Mouse (Mus musculus): ENCODE data around the gene Becn1. TPM values are rescaled to one million over a fixed set of nuclear protein-coding genes. Genes with fewer than 3 reads are reported as not detected.
"Not testable (repeated sequence)": the region's sequence is repeated elsewhere in the genome, so short reads cannot be mapped to it uniquely, and the experiment has no call there.

Becn1 gene
- polyA plus RNA-seq, 1 experiment from 2014 or later = 143 TPM

DNA sequence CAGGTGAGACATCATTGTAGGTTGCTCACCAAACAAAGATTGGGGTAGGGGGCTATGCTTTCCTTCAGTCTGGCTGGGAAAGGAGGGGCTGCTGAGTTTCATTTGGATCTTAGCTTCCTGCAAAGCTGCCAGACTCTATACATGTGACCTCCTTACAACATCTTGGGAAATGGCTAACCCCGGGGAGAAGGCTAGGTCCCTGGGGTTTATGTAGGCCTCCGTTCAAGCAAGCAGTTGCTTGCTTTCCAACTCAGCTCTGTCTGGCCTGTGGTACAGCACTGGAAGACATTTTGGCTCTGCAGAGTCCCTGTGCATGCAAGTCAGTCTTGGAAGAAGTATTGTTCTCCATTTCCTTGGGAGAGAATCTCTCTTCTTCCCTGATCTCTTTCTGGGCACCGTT is 30.5 kb upstream of the Becn1 start:
- no peak for ATAC-seq (ENCODE audit: insufficient number of reproducible peaks, low FRiP score, low TSS enrichment, low read depth)
- WGBS = 60% methylated on average over 3 of the region's 3 CpGs
- no peak overlapping the region for H3K9ac ChIP-seq
- H3K4me1 ChIP-seq = peaks cover 23% of the 10 kb centered on the region
- no peak overlapping the region for H3K4me3 ChIP-seq (replicated peaks)
- no peaks in the 10 kb centered on the region for H3K36me3 ChIP-seq
- H3K27me3 ChIP-seq = no peaks in the 10 kb centered on the region
- H3K27ac ChIP-seq (replicated peaks) = no peak overlapping the region
- H3K4me2 ChIP-seq (replicated peaks) = no peak overlapping the region
- H3K9me3 ChIP-seq (replicated peaks) = no peaks in the 10 kb centered on the region

DNA sequence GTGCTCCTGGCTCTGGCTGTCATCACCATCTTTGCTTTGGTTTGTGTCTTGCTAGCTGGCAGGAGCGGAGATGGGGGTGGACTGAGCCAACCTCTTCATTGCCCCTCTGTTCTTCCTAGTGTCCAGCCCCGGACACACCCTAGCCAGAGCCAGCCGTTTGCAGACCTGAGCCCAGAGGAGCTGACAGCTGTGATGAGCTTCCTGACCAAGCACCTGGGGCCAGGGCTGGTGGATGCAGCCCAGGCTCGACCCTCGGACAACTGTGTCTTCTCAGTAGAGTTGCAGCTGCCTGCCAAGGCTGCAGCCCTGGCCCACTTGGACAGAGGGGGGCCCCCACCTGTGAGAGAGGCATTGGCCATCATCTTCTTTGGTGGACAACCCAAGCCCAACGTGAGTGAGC is 28.9 kb upstream of the Becn1 start:
- 75% methylated on average over 6 of the region's 6 CpGs for WGBS

DNA sequence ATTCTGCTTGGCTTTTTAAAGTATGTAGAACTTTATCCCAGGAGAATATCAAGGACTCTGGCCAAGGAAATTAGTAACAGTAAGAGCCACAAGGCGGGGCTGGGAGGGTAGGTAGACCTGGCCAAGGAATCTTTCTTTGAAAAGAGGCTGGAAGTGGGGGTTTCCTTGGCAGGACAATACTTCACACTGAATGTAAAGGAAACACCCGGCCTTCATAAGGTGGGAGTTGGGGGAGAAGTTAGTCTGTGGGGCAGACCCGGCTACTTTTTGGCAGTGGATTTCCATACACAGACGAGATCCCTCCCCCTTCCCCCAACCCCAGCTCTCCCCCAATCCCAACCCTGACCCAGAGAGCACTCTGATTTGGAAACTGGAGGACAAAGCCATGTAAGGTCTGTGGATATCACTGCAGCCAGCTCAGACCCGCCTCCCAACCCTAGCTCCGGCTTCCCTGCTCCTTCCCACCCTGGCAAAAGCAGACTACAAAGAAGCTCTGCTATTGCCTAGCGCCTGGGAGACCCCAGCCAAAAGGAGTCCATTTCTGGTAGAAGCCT is 28.4 kb upstream of the Becn1 start, which contains the start of gene Aoc3:
Aoc3 (plus strand) TSS at position 235 of the 554 bp plus-strand sequence.
- Histone ChIP-seq H3K27me3 (no peaks in the 10 kb centered on the region), H3K36me3 (peaks cover 7% of the 10 kb centered on the region), H3K27ac (replicated peaks) (peak within 1 kb of the TSS; percentile 55; the same call in 1 of the 2 replicates), H3K4me2 (replicated peaks) (no peak within 1 kb of the TSS; the same call in 1 of the 2 replicates), H3K4me3 (replicated peaks) (no peak within 1 kb of the TSS), H3K9me3 (replicated peaks) (no peaks in the 10 kb centered on the region), H3K4me1 (peaks cover 18% of the 10 kb centered on the region; the same call in 1 of the 2 replicates), H3K9ac (no peak within 1 kb of the TSS)
- peak; percentile 58 for ATAC-seq (ENCODE audit: insufficient number of reproducible peaks, low FRiP score, low TSS enrichment, low read depth)
- 61% methylated on average over 7 of the region's 7 CpGs for WGBS

More for the DNA sequence above, 28.9 kb upstream of the Becn1 start:
- not testable (repeated sequence) for H3K9me3 ChIP-seq (replicated peaks); H3K9ac ChIP-seq; H3K36me3 ChIP-seq; H3K4me2 ChIP-seq (replicated peaks); H3K27me3 ChIP-seq; H3K4me3 ChIP-seq (replicated peaks); ATAC-seq (ENCODE audit: insufficient number of reproducible peaks, low FRiP score, low TSS enrichment, low read depth)
- H3K4me1 ChIP-seq = peaks cover 18% of the 10 kb centered on the region; the same call in 1 of the 2 replicates
- peak overlapping the region; percentile 55; the same call in 1 of the 2 replicates for H3K27ac ChIP-seq (replicated peaks)

DNA sequence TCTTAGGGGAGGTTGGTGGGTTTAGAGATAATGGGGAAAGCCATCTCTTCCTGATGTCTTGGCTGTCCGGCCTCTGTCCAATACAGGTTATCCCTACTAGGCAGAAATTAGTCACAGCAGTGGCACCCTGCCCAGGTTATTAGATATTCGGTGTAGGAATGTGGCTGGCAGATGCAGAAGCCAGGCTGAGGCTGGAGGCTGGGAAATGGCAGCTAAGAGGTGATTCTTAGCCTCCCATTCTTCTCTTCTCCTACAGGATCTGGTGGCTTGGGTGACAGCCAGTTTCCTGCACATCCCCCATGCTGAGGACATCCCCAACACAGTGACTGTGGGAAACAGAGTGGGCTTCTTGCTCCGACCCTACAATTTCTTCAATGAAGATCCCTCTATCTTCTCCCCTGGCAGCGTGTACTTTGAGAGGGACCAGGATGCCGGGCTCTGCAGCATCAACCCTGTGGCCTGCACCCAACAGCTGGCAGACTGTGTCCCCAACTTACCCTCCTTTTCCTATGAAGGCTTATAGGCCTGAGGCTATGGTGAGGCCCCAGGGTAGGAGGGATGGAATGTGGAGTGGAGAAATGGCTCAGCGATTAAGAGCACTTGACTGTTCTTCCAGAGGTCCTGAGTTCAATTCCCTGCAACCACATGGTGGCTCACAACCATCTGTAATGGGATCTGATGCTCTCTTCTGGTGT is 27.0 kb upstream of the Becn1 start:
- Histone ChIP-seq H3K27me3 (no peaks in the 10 kb centered on the region), H3K9ac (no peak overlapping the region), H3K4me2 (replicated peaks) (no peak overlapping the region), H3K4me3 (replicated peaks) (no peak overlapping the region), H3K27ac (replicated peaks) (peak overlapping the region; percentile 5; the same call in 1 of the 2 replicates), H3K36me3 (peaks cover 20% of the 10 kb centered on the region), H3K9me3 (replicated peaks) (no peaks in the 10 kb centered on the region), H3K4me1 (peaks cover 18% of the 10 kb centered on the region; the same call in 1 of the 2 replicates)
- ATAC-seq (ENCODE audit: insufficient number of reproducible peaks, low FRiP score, low TSS enrichment, low read depth) = no peak
- 61% methylated on average over 6 of the region's 6 CpGs for WGBS

DNA sequence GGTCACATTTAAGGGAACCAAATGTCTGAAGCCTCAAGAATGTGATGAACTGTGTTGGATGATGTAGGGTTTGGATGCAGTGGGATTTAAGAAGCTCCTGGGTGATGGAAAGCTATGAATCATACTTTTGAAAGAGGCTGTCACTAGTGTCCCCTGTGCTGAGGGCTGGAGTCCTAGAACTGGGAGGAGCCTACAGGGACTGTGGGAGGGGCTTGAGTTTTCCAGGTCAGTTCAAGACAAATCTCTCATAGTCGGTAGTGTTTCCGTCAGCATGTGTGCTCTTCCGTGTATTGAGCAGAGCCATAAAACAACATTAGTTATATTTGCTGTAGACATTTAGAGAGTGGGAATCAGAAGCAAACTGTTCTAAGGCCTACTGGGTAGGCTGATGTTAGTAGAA is 25.2 kb upstream of the Becn1 start:
- no peak for ATAC-seq (ENCODE audit: insufficient number of reproducible peaks, low FRiP score, low TSS enrichment, low read depth)
- peaks cover 38% of the 10 kb centered on the region for H3K36me3 ChIP-seq
- no peak overlapping the region for H3K4me2 ChIP-seq (replicated peaks)
- H3K9ac ChIP-seq = no peak overlapping the region
- H3K9me3 ChIP-seq (replicated peaks) = no peaks in the 10 kb centered on the region
- 48% methylated on average over 3 of the region's 3 CpGs for WGBS
- H3K4me3 ChIP-seq (replicated peaks) = no peak overlapping the region
- no peaks in the 10 kb centered on the region for H3K27me3 ChIP-seq
- no peak overlapping the region for H3K27ac ChIP-seq (replicated peaks)
- H3K4me1 ChIP-seq = peaks cover 18% of the 10 kb centered on the region; the same call in 1 of the 2 replicates

DNA sequence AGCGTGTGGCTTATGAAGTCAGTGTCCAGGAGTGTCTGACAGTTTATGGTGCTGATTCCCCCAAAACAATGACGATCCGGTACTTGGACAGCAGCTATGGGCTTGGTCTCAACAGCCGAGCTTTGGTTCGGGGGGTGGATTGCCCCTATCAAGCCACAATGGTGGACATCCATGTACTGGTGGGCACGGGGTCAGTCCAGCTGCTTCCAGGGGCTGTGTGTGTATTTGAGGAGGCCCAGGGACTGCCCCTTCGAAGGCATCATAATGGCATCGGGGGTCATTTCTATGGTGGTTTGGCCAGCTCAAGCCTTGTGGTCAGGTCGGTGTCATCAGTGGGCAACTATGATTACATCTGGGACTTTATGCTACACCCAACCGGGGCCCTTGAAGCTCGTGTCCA is 24.1 kb upstream of the Becn1 start:
- Histone ChIP-seq H3K4me2 (replicated peaks) (no peak overlapping the region), H3K9ac (no peak overlapping the region), H3K4me3 (replicated peaks) (no peak overlapping the region), H3K27ac (replicated peaks) (no peak overlapping the region), H3K9me3 (replicated peaks) (no peaks in the 10 kb centered on the region), H3K36me3 (peaks cover 50% of the 10 kb centered on the region), H3K27me3 (no peaks in the 10 kb centered on the region), H3K4me1 (peaks cover 16% of the 10 kb centered on the region; the same call in 1 of the 2 replicates)
- 85% methylated on average over 11 of the region's 11 CpGs for WGBS
- no peak for ATAC-seq (ENCODE audit: insufficient number of reproducible peaks, low FRiP score, low TSS enrichment, low read depth)

DNA sequence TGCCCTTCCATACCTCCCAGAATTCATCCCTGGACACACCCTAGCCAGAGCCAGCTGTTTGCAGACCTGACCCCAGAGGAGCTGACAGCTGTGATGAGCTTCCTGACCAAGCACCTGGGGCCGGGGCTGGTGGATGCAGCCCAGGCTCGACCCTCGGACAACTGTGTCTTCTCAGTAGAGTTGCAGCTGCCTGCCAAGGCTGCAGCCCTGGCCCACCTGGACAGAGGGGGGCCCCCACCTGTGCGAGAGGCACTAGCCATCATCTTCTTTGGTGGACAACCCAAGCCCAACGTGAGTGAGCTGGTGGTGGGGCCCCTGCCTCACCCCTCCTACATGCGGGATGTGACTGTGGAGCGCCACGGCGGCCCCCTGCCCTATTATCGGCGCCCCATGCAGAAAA is 23.1 kb upstream of the Becn1 start:
- not testable (repeated sequence) for H3K4me2 ChIP-seq (replicated peaks); H3K4me3 ChIP-seq (replicated peaks); H3K27me3 ChIP-seq; ATAC-seq (ENCODE audit: insufficient number of reproducible peaks, low FRiP score, low TSS enrichment, low read depth); H3K9me3 ChIP-seq (replicated peaks); H3K27ac ChIP-seq (replicated peaks); H3K9ac ChIP-seq
- Histone ChIP-seq H3K4me1 (peaks cover 12% of the 10 kb centered on the region; the same call in 1 of the 2 replicates), H3K36me3 (peaks cover 59% of the 10 kb centered on the region)
- 90% methylated on average over 11 of the region's 11 CpGs for WGBS

DNA sequence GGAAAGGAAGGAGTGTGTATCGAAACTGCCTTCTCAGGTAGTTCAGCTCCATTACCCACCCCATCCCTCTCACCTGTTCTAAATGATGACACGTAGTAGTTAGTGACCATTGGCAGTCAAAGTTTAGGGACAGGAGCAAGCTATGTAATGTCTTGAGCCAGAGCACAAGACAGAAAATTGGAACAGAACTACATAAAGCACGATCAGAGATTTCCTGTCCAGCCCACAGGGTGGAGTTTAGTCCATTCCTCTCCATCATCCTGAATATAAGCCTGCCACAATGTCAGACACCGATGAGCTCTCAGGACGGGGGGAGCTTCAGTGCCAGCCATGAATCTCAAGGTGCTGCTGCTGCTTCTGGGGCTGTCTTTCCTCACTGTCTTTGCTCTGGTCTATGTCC is 22.7 kb upstream of the Becn1 start, which contains the start of gene Aoc2:
Aoc2 (plus strand) TSS at position 301 of the 400 bp plus-strand sequence.
- Histone ChIP-seq H3K36me3 (peaks cover 64% of the 10 kb centered on the region), H3K4me2 (replicated peaks) (no peak within 1 kb of the TSS), H3K9ac (no peak within 1 kb of the TSS), H3K27me3 (no peaks in the 10 kb centered on the region), H3K9me3 (replicated peaks) (no peaks in the 10 kb centered on the region), H3K27ac (replicated peaks) (no peak within 1 kb of the TSS), H3K4me1 (peaks cover 12% of the 10 kb centered on the region; the same call in 1 of the 2 replicates), H3K4me3 (replicated peaks) (no peak within 1 kb of the TSS)
- WGBS = 93% methylated on average over 5 of the region's 5 CpGs
- ATAC-seq (ENCODE audit: insufficient number of reproducible peaks, low FRiP score, low TSS enrichment, low read depth) = no peak

DNA sequence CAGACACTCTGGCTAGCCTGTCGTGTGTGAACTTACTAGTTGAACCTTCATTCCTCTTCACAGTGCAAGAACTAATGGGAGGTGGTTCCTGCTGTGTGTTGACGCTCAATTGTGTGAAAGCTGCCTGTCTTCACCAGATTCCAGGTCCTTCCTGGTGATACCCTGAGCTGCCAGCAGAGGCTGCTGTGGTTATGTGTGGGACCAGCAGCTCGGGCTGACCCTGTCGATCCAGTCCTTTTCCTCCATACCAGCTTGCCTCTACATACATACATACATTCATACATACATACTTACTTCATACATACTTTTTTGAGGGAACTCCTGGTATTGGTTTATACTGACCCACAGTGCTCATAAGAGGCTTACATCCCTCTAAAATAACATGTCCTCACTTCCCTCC is 21.5 kb upstream of the Becn1 start:
- H3K27me3 ChIP-seq = no peaks in the 10 kb centered on the region
- H3K9ac ChIP-seq = no peak overlapping the region
- no peak for ATAC-seq (ENCODE audit: insufficient number of reproducible peaks, low FRiP score, low TSS enrichment, low read depth)
- no peaks in the 10 kb centered on the region for H3K9me3 ChIP-seq (replicated peaks)
- no peak overlapping the region for H3K27ac ChIP-seq (replicated peaks)
- H3K4me3 ChIP-seq (replicated peaks) = no peak overlapping the region
- 9% methylated on average over 4 of the region's 4 CpGs for WGBS
- no peak overlapping the region for H3K4me2 ChIP-seq (replicated peaks)
- peaks cover 75% of the 10 kb centered on the region for H3K36me3 ChIP-seq
- peaks cover 5% of the 10 kb centered on the region; the same call in 1 of the 2 replicates for H3K4me1 ChIP-seq

DNA sequence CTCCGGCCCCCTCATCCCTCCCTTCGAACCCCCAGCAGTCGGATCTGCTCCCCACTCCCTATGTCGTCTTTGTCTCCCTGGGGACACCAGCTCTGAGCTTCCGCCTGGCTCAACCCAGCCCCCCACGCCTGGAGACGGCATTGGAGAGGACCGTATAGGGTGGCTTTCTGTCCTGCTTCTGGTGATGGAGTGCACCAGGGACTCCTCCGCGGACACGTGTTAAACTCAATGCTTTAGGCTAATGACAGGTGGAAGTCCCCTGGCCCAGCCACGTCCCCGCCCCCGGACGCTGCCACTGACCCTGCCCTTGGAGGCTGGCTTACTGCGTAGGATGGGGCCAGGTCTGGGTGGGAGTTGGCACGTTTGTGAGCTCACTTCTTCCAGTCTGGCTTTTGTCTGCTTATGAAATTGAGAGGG is 14.4 kb upstream of the Becn1 start:
- H3K4me1 ChIP-seq = peaks cover 15% of the 10 kb centered on the region
- no peaks in the 10 kb centered on the region for H3K27me3 ChIP-seq
- H3K36me3 ChIP-seq = peaks cover 38% of the 10 kb centered on the region
- no peaks in the 10 kb centered on the region for H3K9me3 ChIP-seq (replicated peaks)
- peak overlapping the region; percentile 74 for H3K27ac ChIP-seq (replicated peaks)
- peak overlapping the region; percentile 93 for H3K4me2 ChIP-seq (replicated peaks)
- peak; percentile 31 for ATAC-seq (ENCODE audit: insufficient number of reproducible peaks, low FRiP score, low TSS enrichment, low read depth)
- H3K9ac ChIP-seq = peak overlapping the region; percentile 89
- under 1% methylated on average over 17 of the region's 17 CpGs for WGBS
- peak overlapping the region; percentile 95 for H3K4me3 ChIP-seq (replicated peaks)

DNA sequence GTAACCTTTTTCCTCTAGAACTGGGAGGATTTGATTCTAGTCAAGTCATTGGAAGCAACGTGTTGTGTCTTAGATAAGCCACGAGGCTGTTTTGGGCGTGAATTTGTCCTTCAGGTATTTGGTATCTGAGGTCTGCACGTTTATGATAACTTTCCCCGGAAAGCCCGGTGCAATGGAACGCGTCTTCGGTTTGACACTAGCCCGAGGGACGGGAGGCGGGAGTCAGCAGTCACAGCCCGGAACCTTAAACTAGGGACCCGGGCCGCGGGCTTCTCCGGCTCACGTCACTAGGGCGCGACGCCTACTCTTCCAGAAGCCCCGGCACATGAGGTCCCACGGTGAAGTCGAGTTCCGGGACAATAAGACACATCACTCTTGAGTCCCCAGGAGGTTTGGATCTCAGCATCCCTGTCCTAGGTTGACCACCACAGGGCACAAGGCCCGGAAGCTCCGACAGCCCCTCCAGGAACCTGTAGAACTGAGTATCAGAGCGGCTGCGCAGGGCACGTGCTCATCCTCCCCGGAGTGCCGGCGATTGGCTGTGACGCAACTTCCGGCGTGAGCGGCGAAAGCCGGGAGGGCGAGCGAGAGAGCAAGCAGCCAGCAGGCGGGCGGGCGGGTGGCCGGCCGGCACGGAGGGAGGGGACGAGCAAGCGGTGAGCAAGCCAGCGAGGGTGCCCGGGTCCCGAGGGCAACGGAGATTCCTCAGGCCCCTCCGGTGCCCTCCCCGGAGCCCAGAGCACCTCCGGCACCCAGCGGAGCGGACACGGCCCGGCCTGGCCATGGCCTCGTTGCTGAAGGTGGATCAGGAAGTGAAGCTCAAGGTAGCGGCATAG is 13.8 kb upstream of the Becn1 start, which contains the start of gene Psme3:
Psme3 (plus strand) TSS at position 549 of the 836 bp plus-strand sequence.
- H3K9ac ChIP-seq = peak within 1 kb of the TSS; percentile 89
- peak; percentile 89 for ATAC-seq (ENCODE audit: insufficient number of reproducible peaks, low FRiP score, low TSS enrichment, low read depth)
- under 1% methylated on average over 62 of the region's 62 CpGs for WGBS
- H3K4me2 ChIP-seq (replicated peaks) = peak within 1 kb of the TSS; percentile 93
- H3K27me3 ChIP-seq = no peaks in the 10 kb centered on the region
- H3K27ac ChIP-seq (replicated peaks) = peak within 1 kb of the TSS; percentile 74
- peak within 1 kb of the TSS; percentile 95 for H3K4me3 ChIP-seq (replicated peaks)
- peaks cover 31% of the 10 kb centered on the region for H3K36me3 ChIP-seq
- H3K4me1 ChIP-seq = peaks cover 15% of the 10 kb centered on the region
- no peaks in the 10 kb centered on the region for H3K9me3 ChIP-seq (replicated peaks)

Measured in embryonic facial prominence, embryonic 15.5 days (tissue).